Mouse (Mus musculus) gastrocnemius, postnatal 10 days (tissue): ENCODE results near the gene Tacr1. TPM values are rescaled to one million over a fixed set of nuclear protein-coding genes. Genes with fewer than 3 reads are reported as not detected.
"Not testable (repeated sequence)": the region's sequence is repeated elsewhere in the genome, so short reads cannot be mapped to it uniquely, and the experiment has no call there.

Experiments used
- DNase-seq: peaks from one replicate; pipeline ENCODE4 v3.0.0; 2021; ENCODE audit warnings: mixed read lengths
- long read RNA-seq, 2 experiments: library from polyadenylated mRNA; stranded (forward); transcript quantifications; one replicate each; pipeline ENCODE4 v2.0.0; 2021
- total RNA-seq, 2 experiments: library from RNA; stranded (reverse); gene quantifications; 2 replicates each; pipeline ENCODE4 v1.2.3; 2021

Gene Tacr1
- total RNA-seq = under 1 TPM in 1 of 2 experiments, not detected in 1; 0.09 TPM
- long read RNA-seq, experiment 1 = 0 reads
- long read RNA-seq, experiment 2 = 0 reads

GRCm38 (mm10) chr6:82401595-82402451 is at the start of gene Tacr1:
Gene Tacr1 (plus strand): TSS chr6:82402334.
- peak; percentile 22 for DNase-seq

- no peak for DNase-seq
Observed at GRCm38 (mm10) chr6:82376144-82376543, 26.0 kb upstream of the Tacr1 start.

GRCm38 (mm10) chr6:82383556-82383955 is 18.6 kb upstream of the Tacr1 start:
- DNase-seq = no peak

DNA sequence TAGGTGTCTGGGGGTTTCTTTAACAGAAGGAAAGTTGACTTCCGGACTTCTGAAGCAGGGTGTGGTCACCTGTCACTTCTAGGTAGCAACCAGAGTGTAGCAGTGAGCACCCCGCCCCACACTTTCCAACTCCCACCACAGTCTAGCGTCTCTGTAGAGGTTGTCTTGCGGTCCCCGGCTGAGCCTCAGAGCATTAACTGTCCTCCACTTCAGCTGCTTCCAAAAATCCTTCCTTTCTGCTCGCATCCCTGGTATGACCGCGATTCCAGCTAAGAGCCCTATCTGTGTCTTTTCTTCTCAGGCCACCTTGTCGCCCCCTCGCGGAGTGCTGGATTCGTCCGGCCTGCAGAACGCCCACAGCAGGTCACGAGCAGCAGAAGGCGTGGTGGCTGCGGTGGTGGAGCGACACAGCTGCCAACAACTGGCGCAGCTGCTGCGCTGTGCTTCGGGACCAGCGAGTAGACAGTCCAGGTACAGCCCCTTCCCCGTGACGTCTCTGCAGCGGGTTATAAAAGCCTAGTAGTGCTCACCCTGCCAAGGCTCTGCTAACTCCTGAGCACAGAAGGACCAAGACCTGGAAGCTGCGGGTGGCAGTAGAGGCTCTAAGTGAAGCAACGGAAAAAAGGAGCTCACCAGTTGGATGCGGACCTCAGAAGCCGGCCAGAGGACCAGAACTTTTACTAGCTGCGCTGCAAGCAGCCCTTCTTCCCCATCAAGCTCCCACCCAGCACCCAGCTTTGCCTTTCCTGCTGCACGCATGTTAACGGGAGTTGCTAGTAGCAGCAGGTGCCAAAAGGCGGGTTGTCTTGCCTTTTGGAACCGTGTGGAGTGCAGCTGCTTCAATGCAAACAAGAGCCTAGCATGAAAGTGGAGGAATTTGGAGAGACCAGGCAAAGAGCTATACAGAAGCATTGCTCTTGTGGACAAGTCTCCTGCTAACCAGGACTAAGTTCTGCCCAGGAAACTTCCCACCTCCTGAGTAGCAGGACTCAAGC is 664 bp downstream of the Tacr1 start:
- DNase-seq = peak; percentile 29

GRCm38 (mm10) chr6:82418367-82418766 is 16.2 kb downstream of the Tacr1 start:
- DNase-seq = no peak

GRCm38 (mm10) chr6:82420222-82420621 is 18.1 kb downstream of the Tacr1 start:
- DNase-seq = no peak

GRCm38 (mm10) chr6:82428890-82429289 is 26.8 kb downstream of the Tacr1 start:
- no peak for DNase-seq

GRCm38 (mm10) chr6:82429766-82430165 is 27.6 kb downstream of the Tacr1 start:
- DNase-seq = no peak

DNA sequence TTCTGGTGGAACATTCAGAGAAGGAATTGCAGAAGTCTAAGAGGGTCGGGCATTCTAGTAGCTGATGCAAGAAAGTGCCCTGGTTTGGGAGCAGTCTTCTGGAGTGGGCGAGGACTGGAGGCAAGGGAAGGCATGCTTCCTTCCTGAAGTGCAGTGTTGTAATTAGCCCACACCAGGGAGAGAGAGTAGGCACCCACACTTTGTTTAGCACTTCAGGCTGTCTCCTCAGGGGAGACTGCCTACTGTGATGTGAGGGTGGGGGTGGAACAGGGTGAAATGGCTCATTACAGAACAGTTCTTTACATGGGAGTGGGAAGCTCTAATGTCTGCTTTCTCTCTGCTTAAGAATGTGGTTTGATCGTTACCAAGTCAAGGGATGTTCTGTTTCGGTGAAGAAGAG is 35.0 kb downstream of the Tacr1 start:
- no peak for DNase-seq

- not testable (repeated sequence) for DNase-seq
Observed at GRCm38 (mm10) chr6:82452206-82453095, 50.3 kb downstream of the Tacr1 start.

- DNase-seq = no peak
Observed at GRCm38 (mm10) chr6:82455245-82455644, 53.1 kb downstream of the Tacr1 start.

DNA sequence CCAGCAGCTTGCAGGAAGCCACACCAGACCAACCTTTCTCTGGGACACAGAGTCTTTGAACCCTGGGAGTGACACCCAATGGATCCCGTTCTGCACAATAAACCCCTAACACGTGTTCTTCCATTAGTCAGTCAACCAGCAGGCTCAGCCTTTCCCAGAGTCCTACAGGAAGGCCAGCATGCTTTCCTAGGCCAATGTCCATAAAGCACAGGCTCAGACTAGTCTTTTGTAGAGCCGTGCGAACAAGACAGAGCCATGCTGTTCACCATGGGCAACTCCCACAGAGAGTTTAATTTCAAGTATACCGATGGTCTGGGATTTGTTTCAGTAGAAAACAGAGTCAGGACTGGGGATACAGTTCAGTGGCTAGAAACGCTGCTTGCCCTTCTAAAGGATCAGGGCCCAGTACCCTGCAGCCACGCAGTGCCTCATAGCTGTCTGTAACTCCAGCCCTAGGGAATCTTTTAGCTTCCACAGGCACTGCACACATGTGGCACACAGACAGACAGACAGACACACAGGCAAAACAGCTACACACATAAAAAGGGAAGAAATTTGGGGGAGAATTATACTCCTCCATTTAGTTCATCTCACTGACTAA is 55.1 kb downstream of the Tacr1 start:
- no peak for DNase-seq

DNA sequence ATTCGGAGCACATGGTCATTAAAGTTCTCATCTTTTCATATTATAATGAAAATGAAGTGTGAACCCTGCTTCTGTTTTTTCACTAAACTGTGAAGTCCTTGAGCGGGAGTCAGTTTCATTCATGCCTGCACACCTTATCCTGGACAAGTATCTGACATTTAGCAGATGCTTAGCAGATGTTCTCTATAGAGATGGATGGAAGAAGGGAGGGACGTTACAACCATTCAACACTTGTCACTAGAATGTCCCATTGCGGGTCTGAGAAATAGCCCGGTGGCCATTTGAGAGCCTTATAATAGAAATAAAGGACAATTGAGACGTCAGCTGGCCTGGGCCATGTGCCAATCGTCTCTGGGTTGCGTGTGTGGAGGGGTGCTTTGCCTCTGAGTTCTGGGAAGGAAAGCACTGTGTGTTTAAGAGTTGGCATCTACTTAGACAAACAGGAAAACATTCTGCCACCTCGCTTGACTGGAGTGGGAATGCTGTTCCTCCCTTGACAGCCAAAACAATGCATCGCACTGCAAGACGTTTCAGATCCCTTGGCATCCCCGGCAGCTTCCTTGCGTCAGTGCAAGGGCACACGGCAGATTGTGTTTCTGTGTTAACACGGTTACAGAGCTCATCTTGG is 56.7 kb downstream of the Tacr1 start:
- no peak for DNase-seq

GRCm38 (mm10) chr6:82463171-82463570 is 61.0 kb downstream of the Tacr1 start:
- DNase-seq = no peak

DNA sequence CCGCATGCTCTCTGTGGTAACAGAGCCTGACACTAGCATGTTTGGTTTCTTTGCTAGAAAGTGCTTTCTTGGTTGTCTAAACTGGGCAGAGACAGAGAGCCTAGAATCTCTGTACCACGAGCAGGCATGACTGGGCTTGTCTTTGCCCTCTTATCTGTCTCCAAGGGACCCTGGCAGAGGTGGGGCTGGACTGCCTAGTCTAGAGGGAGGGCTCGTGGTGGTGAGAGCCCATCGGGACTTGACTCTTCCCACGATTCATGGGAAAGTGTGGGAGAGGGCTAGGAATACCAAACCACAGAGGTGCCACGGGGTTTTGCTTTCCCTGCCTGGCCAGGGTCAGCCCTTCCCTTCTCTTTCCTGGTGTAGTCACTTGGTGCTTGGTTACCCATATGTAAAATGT is 72.3 kb downstream of the Tacr1 start:
- no peak for DNase-seq

- no peak for DNase-seq
Observed at GRCm38 (mm10) chr6:82483842-82484241, 81.7 kb downstream of the Tacr1 start.

- DNase-seq = no peak
Observed at GRCm38 (mm10) chr6:82494481-82494880, 92.3 kb downstream of the Tacr1 start.

- DNase-seq = no peak
Observed at GRCm38 (mm10) chr6:82510843-82511416, 108.8 kb downstream of the Tacr1 start.

- no peak for DNase-seq
Observed at GRCm38 (mm10) chr6:82519626-82520025, 117.5 kb downstream of the Tacr1 start.

GRCm38 (mm10) chr6:82522567-82522966 is 120.4 kb downstream of the Tacr1 start:
- no peak for DNase-seq
